Mouse (Mus musculus) midbrain, embryonic 14.5 days (tissue): ENCODE measurements around the gene Ogfod3. TPM values are rescaled to one million over a fixed set of nuclear protein-coding genes. Genes with fewer than 3 reads are reported as not detected.

ENCODE experiments used
- ATAC-seq: fragments of 200-750 bp; cut with Nextera tagmentation; 2 replicates; pipeline ENCODE4 v1.8.0; 2017; ENCODE audit warnings: moderate number of reproducible peaks, moderate library complexity; ENCODE audit not compliant: low FRiP score, low TSS enrichment
- DNase-seq: peaks from one replicate; pipeline ENCODE4 v3.0.0-alpha.2; 2015
- H3K27ac ChIP-seq: fragments of 300-500 bp; sonication (generic); replicated peaks from 2 replicates; pipeline ENCODE4 v1.5.1; 2014; ENCODE audit warnings: mild to moderate bottlenecking, low read depth, low read length, moderate library complexity
- H3K27me3 ChIP-seq: fragments of 300-500 bp; sonication (generic); 2 replicates; pipeline ENCODE4 v1.6.1; 2014; ENCODE audit warnings: low read length, control low read depth, mixed read lengths; ENCODE audit not compliant: control insufficient read depth, insufficient read depth
- H3K36me3 ChIP-seq: fragments of 300-500 bp; sonication (generic); 2 replicates; pipeline ENCODE4 v1.6.1; 2014; ENCODE audit warnings: low read length, control low read depth; ENCODE audit not compliant: control insufficient read depth, insufficient read depth
- H3K4me1 ChIP-seq: fragments of 300-500 bp; sonication (generic); 2 replicates; pipeline ENCODE4 v1.6.1; 2014; ENCODE audit warnings: mild to moderate bottlenecking, antibody characterized with exemption, low read length, control low read depth; ENCODE audit not compliant: control insufficient read depth, insufficient read depth
- H3K4me2 ChIP-seq: fragments of 300-500 bp; sonication (generic); 2 replicates; pipeline ENCODE4 v1.6.1; 2014; ENCODE audit warnings: mild to moderate bottlenecking, low read length, moderate library complexity
- H3K4me3 ChIP-seq: fragments of 300-500 bp; sonication (generic); replicated peaks from 2 replicates; pipeline ENCODE4 v1.5.1; 2014; ENCODE audit warnings: low read depth, low read length
- H3K9ac ChIP-seq: fragments of 300-500 bp; sonication (generic); replicated peaks from 2 replicates; pipeline ENCODE4 v1.6.1; 2014; ENCODE audit warnings: mild to moderate bottlenecking, low read length, moderate library complexity
- H3K9me3 ChIP-seq: fragments of 300-500 bp; sonication (generic); 2 replicates; pipeline ENCODE4 v1.6.1; 2016; ENCODE audit warnings: low read length, control low read depth, mixed read lengths; ENCODE audit not compliant: control insufficient read depth
- WGBS: fragments of 180-500 bp; shearing (Covaris S2); extraction: QIAGEN DNeasy Blood & Tissue Kit; methylation state at CpG from one replicate; pipeline ENCODE4 v1.1.7; 2014; 5-methylcytosine and 5-hydroxymethylcytosine counted together
- polyA plus RNA-seq: library from polyadenylated mRNA; unstranded; fragments of >200 nt; fragmentation: Nextera tagmentation; extraction: Ambion mirVana; gene quantifications from 2 replicates; pipeline ENCODE4 v1.2.1, GENCODE M21; 2014

Gene Ogfod3
- polyA plus RNA-seq, 1 experiment from 2014 or later: 24.7 TPM

DNA sequence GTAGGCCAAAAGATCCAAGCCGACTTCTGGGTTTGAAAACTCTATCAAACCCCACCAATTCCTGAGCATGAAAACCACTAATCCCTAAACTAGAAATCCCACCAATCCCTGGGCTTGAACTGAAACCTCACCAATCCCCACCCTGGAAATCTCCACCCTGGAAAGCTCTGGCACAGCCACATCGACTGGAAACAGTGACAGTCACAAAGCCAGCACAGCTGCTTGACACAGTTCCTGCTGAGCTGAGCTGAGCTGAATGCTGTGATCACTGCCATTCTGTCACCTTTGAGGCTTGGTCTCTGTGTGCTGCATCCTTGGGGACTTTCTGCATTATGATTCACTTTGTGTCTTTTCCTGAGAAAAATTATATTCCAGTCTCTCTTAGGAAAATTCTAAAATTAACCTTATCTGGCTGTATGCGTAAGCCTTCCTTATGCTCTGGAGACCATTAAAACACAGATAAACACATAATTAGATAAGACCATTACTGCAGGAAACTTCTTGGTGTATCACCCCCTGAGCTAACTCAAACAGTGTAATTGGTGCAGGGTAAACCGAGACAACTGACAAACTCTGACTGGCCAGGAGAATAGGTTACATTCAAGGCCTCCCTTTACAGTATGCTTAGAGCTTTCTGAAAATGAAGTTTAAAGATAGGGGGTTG lies 27.2 kb upstream of the Ogfod3 start:
- no peak overlapping the region for H3K9ac ChIP-seq
- H3K27me3 ChIP-seq: no peaks in the 10 kb centered on the region
- H3K4me2 ChIP-seq: no peak overlapping the region
- peaks cover 28% of the 10 kb centered on the region for H3K4me1 ChIP-seq
- ATAC-seq (no peak), DNase-seq (no peak)
- no peak overlapping the region for H3K4me3 ChIP-seq
- WGBS: 47% methylated on average over 4 of the region's 4 CpGs
- no peak overlapping the region for H3K27ac ChIP-seq
- no peaks in the 10 kb centered on the region for H3K9me3 ChIP-seq
- peaks cover 1% of the 10 kb centered on the region; the same call in 1 of the 2 replicates for H3K36me3 ChIP-seq

DNA sequence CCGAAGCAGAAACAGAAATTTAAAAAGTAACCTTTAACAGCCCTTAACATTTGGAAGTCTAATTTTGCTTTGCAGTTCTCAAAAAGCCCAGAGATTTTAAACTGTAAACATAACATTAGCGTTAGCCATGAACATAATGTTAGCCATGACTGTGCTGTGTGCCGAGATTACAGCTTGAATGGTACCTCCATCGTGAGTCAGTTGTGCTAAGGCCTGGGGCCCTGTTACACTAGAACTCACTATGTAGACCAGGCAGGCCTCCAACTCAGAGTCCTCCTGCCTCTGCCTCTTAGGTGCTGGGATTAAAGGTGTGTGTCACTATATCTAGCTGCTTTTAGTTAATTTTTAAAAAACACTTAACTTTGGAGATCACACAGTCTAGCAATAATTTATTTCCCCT lies 26.7 kb upstream of the Ogfod3 start:
- Histone ChIP-seq H3K9ac (no peak overlapping the region), H3K4me2 (no peak overlapping the region), H3K36me3 (peaks cover 7% of the 10 kb centered on the region; the same call in 1 of the 2 replicates), H3K27me3 (no peaks in the 10 kb centered on the region), H3K4me1 (peaks cover 25% of the 10 kb centered on the region), H3K27ac (no peak overlapping the region), H3K4me3 (no peak overlapping the region), H3K9me3 (no peaks in the 10 kb centered on the region)
- ATAC-seq (no peak), DNase-seq (no peak)
- 78% methylated on average over 4 of the region's 4 CpGs for WGBS

DNA sequence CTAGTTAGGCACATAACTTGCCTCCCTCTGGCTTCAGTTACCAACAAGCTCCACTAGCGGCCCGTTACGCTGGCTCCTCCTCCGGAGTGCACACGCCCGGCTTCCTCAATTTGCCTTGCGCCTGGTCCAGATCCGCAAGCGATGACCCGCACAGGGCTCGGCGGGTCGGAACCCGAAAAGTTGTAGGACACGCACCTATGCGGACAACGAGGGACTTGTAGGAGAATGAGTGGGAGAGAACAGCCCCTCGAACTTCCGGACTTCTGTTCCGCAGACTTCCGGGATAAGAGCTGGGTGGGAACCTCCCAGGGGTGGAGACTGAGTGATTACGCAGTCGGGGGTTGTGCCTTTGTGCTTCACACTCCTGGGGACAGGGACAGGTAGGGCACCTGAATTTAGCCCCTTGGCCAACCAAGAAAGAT lies 24.5 kb upstream of the Ogfod3 start, which contains the start of gene Cybc1:
Cybc1 (minus strand) TSS at position 305 of the 422 bp plus-strand sequence.
- WGBS: under 1% methylated on average over 23 of the region's 23 CpGs
- Histone ChIP-seq H3K4me1 (peaks cover 20% of the 10 kb centered on the region), H3K36me3 (peaks cover 29% of the 10 kb centered on the region), H3K27me3 (no peaks in the 10 kb centered on the region), H3K9ac (peak within 1 kb of the TSS; percentile 55), H3K4me3 (peak within 1 kb of the TSS; percentile 62), H3K9me3 (no peaks in the 10 kb centered on the region), H3K4me2 (peak within 1 kb of the TSS; percentile 65), H3K27ac (peak within 1 kb of the TSS; percentile 26; the same call in 1 of the 2 replicates)
- peak; percentile 87 for ATAC-seq
- DNase-seq: peak; percentile 87

DNA sequence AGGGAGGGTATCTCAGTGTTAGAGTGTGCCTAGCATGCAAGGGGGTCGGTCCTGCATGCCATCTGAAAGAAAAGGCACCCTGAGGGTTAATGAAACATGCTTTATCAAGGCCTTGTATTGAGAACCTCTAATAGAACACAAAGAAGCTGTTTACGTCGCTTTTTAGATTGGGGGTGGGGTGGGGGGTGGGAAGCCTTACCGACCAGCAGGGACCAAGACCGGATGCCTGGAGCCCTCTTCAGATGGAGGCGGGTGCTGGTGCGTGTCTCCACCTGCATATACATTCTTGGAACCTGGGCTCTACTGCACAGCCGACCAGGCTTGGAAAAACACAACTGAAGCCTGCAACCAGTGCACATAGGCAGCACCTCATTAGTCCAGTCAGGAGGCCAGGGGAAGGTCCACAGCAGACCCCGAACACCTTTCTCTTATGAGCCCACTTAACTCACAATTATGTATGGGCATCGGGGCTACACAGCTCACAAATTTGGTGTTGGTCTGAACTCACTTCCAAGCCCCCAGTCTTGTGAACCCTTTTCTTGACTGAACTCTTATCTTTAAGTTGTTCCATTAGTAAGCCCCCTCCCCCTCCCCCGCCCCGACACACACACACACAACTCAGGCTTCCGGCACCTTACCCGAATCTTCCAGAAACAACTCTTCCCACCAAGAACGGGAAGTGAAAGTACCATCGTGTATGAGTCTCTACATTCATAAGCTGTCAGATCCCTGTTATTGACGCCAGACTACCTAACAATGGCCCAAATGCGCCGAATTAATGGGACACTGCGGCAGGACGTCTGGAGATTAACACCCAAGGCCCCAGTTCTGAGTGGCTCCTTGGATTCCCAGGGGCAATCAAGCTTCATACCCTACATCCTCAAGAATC lies 23.9 kb upstream of the Ogfod3 start:
- Histone ChIP-seq H3K4me2 (peak overlapping the region; percentile 65), H3K9ac (peak overlapping the region; percentile 55), H3K9me3 (no peaks in the 10 kb centered on the region), H3K4me1 (peaks cover 20% of the 10 kb centered on the region), H3K27me3 (no peaks in the 10 kb centered on the region), H3K4me3 (peak overlapping the region; percentile 62), H3K36me3 (peaks cover 35% of the 10 kb centered on the region), H3K27ac (peak overlapping the region; percentile 26; the same call in 1 of the 2 replicates)
- DNase-seq: no peak
- 31% methylated on average over 21 of the region's 21 CpGs for WGBS
- ATAC-seq: peak; percentile 33; the same call in 1 of the 2 replicates

DNA sequence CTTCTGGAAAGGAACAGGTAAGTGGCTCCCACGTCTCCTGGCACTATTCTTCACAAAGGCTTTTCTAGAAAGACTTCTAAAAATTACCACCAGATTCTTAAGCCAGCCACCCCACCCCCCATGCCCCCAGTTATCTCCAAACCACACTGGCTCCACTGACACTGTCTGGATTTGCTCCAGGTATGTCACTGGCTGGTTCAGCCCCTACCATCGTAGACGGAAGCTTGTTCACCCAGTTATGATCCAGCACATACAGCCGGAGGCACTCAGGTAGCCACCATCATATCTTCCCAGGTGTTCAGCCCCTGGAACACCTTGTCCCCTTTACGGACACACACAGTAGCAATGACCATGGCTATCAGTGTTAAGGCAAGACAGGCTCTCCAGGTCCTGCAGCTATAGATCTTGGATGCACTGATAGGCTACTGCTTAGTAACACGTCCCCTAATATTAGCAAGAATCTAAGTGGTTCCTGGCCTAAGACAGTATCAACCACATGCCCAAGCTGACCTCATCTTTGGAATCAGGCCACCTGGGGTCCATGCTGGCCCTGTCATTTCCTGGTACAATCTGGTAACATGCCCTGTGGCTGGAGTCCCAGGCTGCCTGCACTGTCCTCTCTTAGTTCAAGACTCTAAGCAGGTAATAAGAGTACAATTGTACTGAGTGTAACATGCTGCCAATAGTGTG lies 17.0 kb upstream of the Ogfod3 start:
- WGBS: 91% methylated on average over 6 of the region's 6 CpGs
- no peak for ATAC-seq
- Histone ChIP-seq H3K4me1 (no peaks in the 10 kb centered on the region), H3K27ac (no peak overlapping the region), H3K9me3 (no peaks in the 10 kb centered on the region), H3K27me3 (no peaks in the 10 kb centered on the region), H3K9ac (no peak overlapping the region), H3K36me3 (peaks cover 91% of the 10 kb centered on the region), H3K4me2 (no peak overlapping the region), H3K4me3 (no peak overlapping the region)
- no peak for DNase-seq

DNA sequence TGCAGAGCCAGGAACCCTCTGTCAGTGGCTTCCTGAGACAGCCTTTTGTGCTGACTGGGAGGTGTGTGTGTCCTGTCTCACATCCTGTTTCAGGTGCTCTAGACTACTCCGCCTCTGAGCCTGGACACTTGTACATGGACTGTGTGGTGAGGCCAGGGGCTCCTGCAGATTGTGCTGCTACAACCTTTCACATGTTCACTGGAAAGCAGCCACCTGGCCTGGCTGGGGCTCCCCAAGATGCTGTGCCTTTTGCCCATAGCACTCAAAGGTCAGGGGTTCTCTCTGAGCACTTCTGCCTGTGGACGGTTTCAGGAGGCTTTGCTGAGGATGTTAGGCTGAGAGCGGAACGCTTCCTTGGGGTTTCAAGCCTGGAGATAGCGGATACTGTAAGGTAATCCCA lies 16.3 kb upstream of the Ogfod3 start:
- H3K9me3 ChIP-seq: no peaks in the 10 kb centered on the region
- no peaks in the 10 kb centered on the region for H3K4me1 ChIP-seq
- WGBS: 91% methylated on average over 5 of the region's 5 CpGs
- H3K9ac ChIP-seq: no peak overlapping the region
- no peak for ATAC-seq
- H3K4me3 ChIP-seq: no peak overlapping the region
- DNase-seq: no peak
- no peak overlapping the region for H3K27ac ChIP-seq
- H3K4me2 ChIP-seq: no peak overlapping the region
- H3K36me3 ChIP-seq: peaks cover 85% of the 10 kb centered on the region
- H3K27me3 ChIP-seq: no peaks in the 10 kb centered on the region

DNA sequence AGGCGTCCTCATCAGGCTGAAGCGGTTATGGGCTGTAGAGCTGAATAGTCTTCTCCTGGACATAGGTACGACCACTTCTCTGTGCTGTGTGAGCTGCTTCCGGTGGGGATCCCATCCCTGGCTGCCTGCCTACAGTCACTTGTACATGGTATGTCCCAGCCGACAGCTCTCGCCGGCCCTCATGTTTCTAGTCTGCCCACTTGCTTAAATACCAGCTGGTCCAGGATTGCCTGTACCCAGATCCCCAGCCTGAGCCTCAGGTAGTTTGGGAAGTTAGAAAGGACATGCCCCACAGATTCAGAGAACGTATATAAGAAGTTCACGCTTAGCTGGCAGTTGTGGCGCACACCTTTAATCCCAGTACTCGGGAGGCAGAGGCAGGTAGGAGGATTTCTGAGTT lies 15.3 kb upstream of the Ogfod3 start:
- no peaks in the 10 kb centered on the region for H3K4me1 ChIP-seq
- no peak overlapping the region for H3K9ac ChIP-seq
- H3K36me3 ChIP-seq: peaks cover 75% of the 10 kb centered on the region
- WGBS: 92% methylated on average over 11 of the region's 11 CpGs
- no peak for ATAC-seq
- H3K4me2 ChIP-seq: no peak overlapping the region
- no peak overlapping the region for H3K4me3 ChIP-seq
- no peaks in the 10 kb centered on the region for H3K9me3 ChIP-seq
- H3K27ac ChIP-seq: no peak overlapping the region
- DNase-seq: no peak
- H3K27me3 ChIP-seq: no peaks in the 10 kb centered on the region

DNA sequence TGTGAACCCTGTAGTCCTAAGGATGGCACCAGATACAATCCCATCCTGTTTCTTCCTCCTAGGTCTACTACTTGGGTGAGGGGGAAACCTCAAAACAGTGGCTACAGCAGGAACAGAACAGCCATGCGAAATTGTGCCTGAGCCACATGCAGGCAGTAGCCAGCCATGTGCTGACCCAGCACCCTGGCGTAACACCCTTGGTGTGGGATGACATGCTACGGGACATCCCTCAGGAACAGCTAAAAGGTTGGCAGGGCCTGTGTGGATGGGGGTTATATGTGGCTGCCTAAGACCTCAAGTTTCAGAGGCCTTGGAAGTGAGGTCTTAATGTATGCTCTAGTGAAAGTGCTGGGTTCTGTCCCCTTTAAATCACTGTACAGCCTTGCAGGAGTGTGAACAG lies 12.3 kb upstream of the Ogfod3 start:
- no peak overlapping the region for H3K9ac ChIP-seq
- no peak for ATAC-seq
- WGBS: 95% methylated on average over 3 of the region's 3 CpGs
- no peaks in the 10 kb centered on the region for H3K9me3 ChIP-seq
- peaks cover 50% of the 10 kb centered on the region for H3K36me3 ChIP-seq
- no peak for DNase-seq
- H3K4me3 ChIP-seq: no peak overlapping the region
- H3K27ac ChIP-seq: no peak overlapping the region
- no peaks in the 10 kb centered on the region for H3K4me1 ChIP-seq
- no peak overlapping the region for H3K4me2 ChIP-seq
- no peaks in the 10 kb centered on the region for H3K27me3 ChIP-seq
